Mouse (Mus musculus) forebrain, embryonic 11.5 days (tissue): ENCODE measurements at regions not wholly inside any gene's neighbourhood (a gene's known extent, or its start where the extent isn't known, plus 50 kb on each side); places are given as distances from the start of the nearest gene placed in this dataset.

Experiments
- ATAC-seq: fragments of 200-750 bp; cut with Nextera tagmentation; replicated peaks from 2 replicates; pipeline ENCODE4 v1.8.0; 2017; ENCODE audit warnings: moderate TSS enrichment; ENCODE audit not compliant: low FRiP score
- DNase-seq: peaks from one replicate; pipeline ENCODE4 v3.0.0-alpha.2; 2017; ENCODE audit warnings: low spot score
- H3K27ac ChIP-seq: fragments of 300-500 bp; sonication (generic); 2 replicates; pipeline ENCODE4 v1.5.1; 2014; ENCODE audit warnings: low read depth, low read length
- H3K27me3 ChIP-seq: fragments of 300-500 bp; sonication (generic); 2 replicates; pipeline ENCODE4 v1.6.1; 2014; ENCODE audit warnings: mild to moderate bottlenecking, low read length, mixed read lengths; ENCODE audit not compliant: control insufficient read depth, insufficient read depth
- H3K36me3 ChIP-seq: fragments of 300-500 bp; sonication (generic); 2 replicates; pipeline ENCODE4 v1.6.1; 2014; ENCODE audit warnings: mild to moderate bottlenecking, low read length, moderate library complexity, mixed read lengths; ENCODE audit not compliant: control insufficient read depth, insufficient read depth
- H3K4me1 ChIP-seq: fragments of 300-500 bp; sonication (generic); replicated peaks from 2 replicates; pipeline ENCODE4 v1.6.1; 2014; ENCODE audit warnings: low read length, mixed read lengths; ENCODE audit not compliant: control insufficient read depth, insufficient read depth
- H3K4me2 ChIP-seq: fragments of 300-500 bp; sonication (generic); 2 replicates; pipeline ENCODE4 v1.6.1; 2014; ENCODE audit warnings: low read depth, mild to moderate bottlenecking, low read length, moderate library complexity, mixed read lengths; ENCODE audit not compliant: severe bottlenecking
- H3K4me3 ChIP-seq: fragments of 300-500 bp; sonication (generic); 2 replicates; pipeline ENCODE4 v1.5.1; 2014; ENCODE audit warnings: low read depth, low read length
- H3K9ac ChIP-seq: fragments of 300-500 bp; sonication (generic); 2 replicates; pipeline ENCODE4 v1.6.1; 2014; ENCODE audit warnings: low read length
- H3K9me3 ChIP-seq: fragments of 300-500 bp; sonication (generic); 2 replicates; pipeline ENCODE4 v1.6.1; 2016; ENCODE audit warnings: low read length, mixed read lengths; ENCODE audit not compliant: control insufficient read depth
- WGBS: fragments of 180-500 bp; shearing (Covaris S2); extraction: QIAGEN DNeasy Blood & Tissue Kit; methylation state at CpG from one replicate; pipeline ENCODE4 v1.1.7; 2014; 5-methylcytosine and 5-hydroxymethylcytosine counted together

DNA sequence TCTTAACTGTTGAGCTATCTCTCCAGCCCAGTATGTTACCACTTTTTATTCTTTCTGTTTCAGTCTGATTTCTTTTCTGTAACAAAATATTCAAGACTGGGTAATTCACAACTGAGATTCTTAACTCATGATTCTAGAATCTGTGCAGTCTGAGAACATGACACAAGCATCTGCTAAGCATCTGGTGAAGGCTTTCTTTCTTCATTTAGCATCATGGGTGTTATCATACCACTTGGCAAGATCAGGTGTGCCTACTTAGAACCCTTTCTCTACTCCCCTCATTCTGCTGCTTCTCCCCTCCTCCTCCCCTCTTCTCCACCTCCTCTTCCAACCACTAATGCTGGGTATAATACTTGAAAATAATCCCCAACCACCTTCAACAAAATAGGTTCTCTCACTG is 62.1 kb upstream of the Pfn2 start:
- H3K4me3 ChIP-seq: no peak overlapping the region
- ATAC-seq: no peak

DNA sequence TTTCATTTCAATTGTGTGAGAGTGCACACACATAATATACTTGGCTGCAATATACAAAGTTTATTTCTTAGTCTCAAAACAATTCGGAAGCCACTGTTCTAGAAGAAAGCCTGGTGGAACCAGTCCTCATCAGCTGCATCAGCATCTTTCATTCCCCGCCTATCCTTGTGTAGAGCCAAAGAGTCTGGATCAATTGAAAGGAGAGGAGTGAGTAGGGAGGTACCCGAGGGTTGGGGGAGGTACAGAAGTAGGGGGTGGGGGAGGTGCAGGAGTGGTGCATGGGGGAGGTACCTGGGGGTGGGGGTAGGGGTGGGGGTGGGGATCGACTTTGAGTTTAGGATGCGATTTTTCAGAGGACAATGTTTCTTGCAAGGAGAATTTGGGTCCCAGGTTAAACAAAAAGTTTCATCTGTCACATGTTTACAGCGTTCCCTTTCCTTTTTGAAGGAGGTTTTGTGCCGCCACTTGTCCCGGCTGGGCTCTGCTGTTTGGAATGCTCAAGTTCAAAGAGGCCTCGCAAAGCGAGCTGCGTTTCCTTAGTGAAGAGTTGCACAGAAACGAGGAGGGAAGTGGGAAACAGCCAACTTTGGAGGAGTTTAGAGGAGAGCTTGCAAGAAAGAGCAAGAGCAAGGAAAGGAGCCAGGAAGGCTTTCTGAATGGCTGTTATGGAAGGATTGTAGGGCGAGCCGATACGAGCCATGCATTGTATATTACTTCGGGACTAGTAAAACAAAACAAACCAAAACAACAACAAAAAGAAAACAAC is 64.1 kb upstream of the Pfn2 start:
- no peak overlapping the region for H3K4me2 ChIP-seq
- H3K9ac ChIP-seq: no peak overlapping the region
- 33% methylated on average over 16 of the region's 16 CpGs for whole genome bisulfite sequencing
- H3K36me3 ChIP-seq: no peaks in the 10 kb centered on the region
- no peak overlapping the region for H3K27ac ChIP-seq
- no peaks in the 10 kb centered on the region for H3K27me3 ChIP-seq
- no peaks in the 10 kb centered on the region for H3K9me3 ChIP-seq
- DNase-seq (no peak), ATAC-seq (peak; percentile 72)
- no peaks in the 10 kb centered on the region for H3K4me1 ChIP-seq
- no peak overlapping the region for H3K4me3 ChIP-seq

More for the DNA sequence above, 62.1 kb upstream of the Pfn2 start:
- Histone ChIP-seq H3K9me3 (no peaks in the 10 kb centered on the region), H3K36me3 (no peaks in the 10 kb centered on the region), H3K27me3 (no peaks in the 10 kb centered on the region), H3K4me2 (no peak overlapping the region), H3K4me1 (no peaks in the 10 kb centered on the region), H3K9ac (no peak overlapping the region), H3K27ac (no peak overlapping the region)
- no peak for DNase-seq

DNA sequence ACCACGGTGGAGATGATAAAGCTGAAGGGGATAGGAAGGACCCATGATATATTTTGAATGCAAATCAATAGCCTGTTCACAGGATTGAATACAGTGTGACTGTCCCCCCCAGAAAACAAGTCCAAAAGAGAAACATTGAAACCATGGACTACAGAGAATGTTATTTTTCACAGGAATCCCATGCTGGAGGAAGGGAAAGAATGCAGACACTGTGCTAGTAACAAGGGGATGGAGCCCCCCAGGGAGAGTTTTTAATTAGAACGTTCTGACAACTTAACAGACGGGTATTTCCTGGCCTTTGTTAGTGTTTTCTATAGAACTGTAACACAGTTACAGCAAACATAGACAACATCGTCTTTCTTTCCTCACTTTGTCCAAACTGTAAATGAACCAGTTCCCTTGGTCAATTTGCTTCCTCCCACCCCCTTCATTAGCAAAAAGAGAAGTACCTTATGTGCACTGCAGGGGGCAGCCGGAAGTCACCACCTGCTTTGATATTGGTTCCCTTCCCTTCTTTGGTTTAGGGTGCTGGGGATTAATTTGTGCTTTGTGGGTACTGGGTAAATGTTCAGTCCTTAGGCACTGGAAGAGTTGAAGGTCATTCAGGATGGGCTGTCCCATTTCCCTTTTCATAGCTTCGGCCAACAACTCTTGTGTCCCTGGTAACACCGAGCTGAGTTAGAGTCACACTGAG is 64.9 kb upstream of the Pfn2 start:
- WGBS: 53% methylated on average over 7 of the region's 7 CpGs
- DNase-seq (no peak), ATAC-seq (no peak)
- no peaks in the 10 kb centered on the region for H3K4me1 ChIP-seq
- no peak overlapping the region for H3K4me3 ChIP-seq
- H3K9me3 ChIP-seq: no peaks in the 10 kb centered on the region
- H3K9ac ChIP-seq: no peak overlapping the region
- no peak overlapping the region for H3K4me2 ChIP-seq
- H3K27ac ChIP-seq: no peak overlapping the region
- H3K36me3 ChIP-seq: no peaks in the 10 kb centered on the region
- no peaks in the 10 kb centered on the region for H3K27me3 ChIP-seq

DNA sequence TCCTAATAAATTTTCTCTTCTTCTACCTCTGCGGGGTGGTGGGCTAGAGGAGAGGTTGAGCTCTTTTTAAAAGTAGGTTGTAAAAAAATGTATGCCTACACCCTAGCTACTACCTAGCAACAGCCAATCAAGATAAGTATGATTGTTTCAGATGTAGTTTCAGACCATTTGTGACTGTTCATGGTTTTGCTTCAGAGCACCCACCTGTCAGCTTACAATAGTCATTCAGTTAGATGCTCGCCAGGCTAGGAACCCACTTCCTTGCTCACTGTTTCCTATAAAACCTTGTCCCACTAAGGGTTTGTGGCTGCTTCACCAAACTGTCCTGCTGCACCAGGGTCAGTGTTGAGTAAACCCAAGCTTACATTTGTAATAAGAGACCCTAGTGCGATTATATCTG is 66.8 kb upstream of the Pfn2 start:
- WGBS: 90% methylated on average over 3 of the region's 3 CpGs
- Histone ChIP-seq H3K9ac (no peak overlapping the region), H3K27me3 (no peaks in the 10 kb centered on the region), H3K9me3 (no peaks in the 10 kb centered on the region), H3K36me3 (no peaks in the 10 kb centered on the region), H3K4me3 (no peak overlapping the region), H3K27ac (no peak overlapping the region), H3K4me1 (no peaks in the 10 kb centered on the region; the same call in 1 of the 2 replicates), H3K4me2 (no peak overlapping the region)
- DNase-seq: no peak
- no peak for ATAC-seq

- Histone ChIP-seq H3K27ac (no peak overlapping the region), H3K4me1 (no peaks in the 10 kb centered on the region; the same call in 1 of the 2 replicates), H3K9ac (no peak overlapping the region), H3K9me3 (no peaks in the 10 kb centered on the region), H3K4me2 (no peak overlapping the region), H3K4me3 (no peak overlapping the region), H3K36me3 (no peaks in the 10 kb centered on the region), H3K27me3 (no peaks in the 10 kb centered on the region)
- DNase-seq: no peak
- WGBS: 67% methylated on average over 2 of the region's 2 CpGs
- 0 out of 2 replicates have a peak, but pooled peaks have one; percentile 40 for ATAC-seq
Measured at GRCm38 (mm10) chr3:57918913-57919312, 71.0 kb upstream of the Pfn2 start.

DNA sequence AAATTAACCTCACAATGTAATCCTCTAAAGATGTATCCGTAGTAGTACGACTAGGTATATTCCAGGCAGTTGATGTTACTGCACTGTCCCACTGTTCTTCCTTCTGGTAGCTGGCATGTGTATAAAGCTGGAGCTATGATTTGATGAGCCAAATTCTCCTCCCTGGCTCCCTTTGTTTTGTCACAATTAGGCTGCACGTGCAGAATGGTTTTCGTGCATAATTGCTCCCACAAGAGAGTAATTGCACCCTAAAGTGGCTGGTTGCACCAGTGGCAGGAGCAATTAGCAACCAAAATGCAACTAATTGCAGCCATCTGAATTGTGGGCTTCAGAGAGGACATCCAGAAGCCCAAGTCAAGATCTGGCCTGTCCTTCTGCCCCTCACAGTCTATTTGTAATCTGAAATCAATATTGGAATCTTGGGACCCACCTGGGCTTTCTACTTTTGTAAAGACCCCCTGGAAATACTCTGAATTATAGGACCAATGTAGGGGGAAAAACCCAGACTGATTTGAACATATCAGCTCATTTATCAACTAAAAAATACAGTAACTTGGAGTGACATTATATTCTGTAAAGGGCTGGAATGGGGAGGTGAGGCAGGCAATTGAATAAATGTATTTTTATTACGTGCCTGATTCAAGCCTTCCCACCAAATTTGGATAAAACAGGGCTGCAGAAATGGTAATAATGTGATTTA is 71.7 kb upstream of the Pfn2 start:
- Histone ChIP-seq H3K4me2 (no peak overlapping the region), H3K36me3 (no peaks in the 10 kb centered on the region), H3K4me1 (no peaks in the 10 kb centered on the region; the same call in 1 of the 2 replicates), H3K27ac (0 out of 2 replicates have a peak overlapping the region, but pooled peaks have one; percentile 3), H3K4me3 (no peak overlapping the region), H3K27me3 (no peaks in the 10 kb centered on the region), H3K9ac (no peak overlapping the region), H3K9me3 (no peaks in the 10 kb centered on the region)
- peak; percentile 79 for ATAC-seq
- WGBS: 43% methylated on average over 5 of the region's 5 CpGs
- DNase-seq: peak; percentile 58

DNA sequence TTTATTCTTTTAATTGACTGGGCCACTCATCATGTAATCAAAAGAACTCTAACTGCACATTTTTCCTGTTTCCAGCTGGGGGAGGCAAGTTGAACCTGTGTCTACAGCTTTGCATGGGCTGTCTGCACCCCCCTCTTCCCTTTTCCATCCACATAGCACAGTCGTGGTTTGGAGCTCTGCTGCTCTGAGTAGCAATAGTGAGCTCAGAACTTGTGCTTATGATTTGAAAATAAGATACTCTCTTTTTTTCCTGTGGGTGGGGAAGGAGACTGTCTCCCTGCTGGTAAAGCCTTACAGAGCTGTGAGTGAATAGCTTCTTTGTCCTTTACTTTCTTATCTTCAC is 72.2 kb upstream of the Pfn2 start:
- Histone ChIP-seq H3K27ac (no peak overlapping the region), H3K9me3 (no peaks in the 10 kb centered on the region), H3K36me3 (no peaks in the 10 kb centered on the region), H3K9ac (no peak overlapping the region), H3K4me3 (no peak overlapping the region), H3K4me2 (no peak overlapping the region), H3K4me1 (no peaks in the 10 kb centered on the region; the same call in 1 of the 2 replicates), H3K27me3 (no peaks in the 10 kb centered on the region)
- WGBS: 31% methylated on average over 1 of the region's 1 CpGs
- DNase-seq (no peak), ATAC-seq (no peak)

DNA sequence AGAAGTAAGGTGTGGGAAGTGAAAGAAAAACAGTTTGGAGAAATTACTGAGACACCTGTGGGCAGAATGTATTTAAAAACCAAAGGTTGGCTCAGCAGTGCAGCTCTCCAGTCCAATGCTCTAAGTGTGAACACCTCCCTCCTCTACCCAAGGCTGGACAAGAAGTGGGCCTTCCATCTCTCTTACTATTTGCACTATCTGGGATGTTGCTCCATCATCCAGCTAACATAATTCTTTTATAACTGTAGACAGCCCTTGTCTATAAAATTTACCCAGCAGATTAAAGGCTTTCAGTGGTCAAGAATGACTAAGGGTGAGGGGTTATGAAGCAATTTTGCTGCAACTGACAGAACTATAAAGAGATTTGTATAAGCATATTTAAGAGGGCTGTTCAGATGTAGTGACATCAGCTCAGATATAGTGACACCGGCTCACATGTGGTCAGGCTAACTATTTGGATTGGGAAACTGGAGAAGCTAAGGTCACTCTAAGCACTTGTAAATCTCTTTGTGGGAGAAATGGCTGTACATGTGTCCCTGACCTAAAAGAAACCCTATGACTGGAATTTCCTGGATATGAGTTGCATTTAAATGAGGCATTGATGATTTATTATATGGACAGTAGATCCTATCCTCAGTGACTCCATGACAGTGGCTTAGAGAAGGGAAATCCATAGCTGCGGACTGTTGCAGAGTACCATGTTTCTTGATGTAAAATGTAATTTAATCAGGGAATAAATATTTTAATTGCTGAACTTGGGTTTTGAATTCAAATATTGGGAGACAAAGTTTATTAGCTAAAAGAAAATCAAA is 73.4 kb upstream of the Pfn2 start:
- no peaks in the 10 kb centered on the region for H3K9me3 ChIP-seq
- H3K4me1 ChIP-seq: no peaks in the 10 kb centered on the region; the same call in 1 of the 2 replicates
- H3K27ac ChIP-seq: no peak overlapping the region
- ATAC-seq: no peak
- no peak overlapping the region for H3K4me3 ChIP-seq
- WGBS: 96% methylated on average over 2 of the region's 2 CpGs
- H3K36me3 ChIP-seq: no peaks in the 10 kb centered on the region
- DNase-seq: no peak
- H3K27me3 ChIP-seq: no peaks in the 10 kb centered on the region
- no peak overlapping the region for H3K4me2 ChIP-seq
- no peak overlapping the region for H3K9ac ChIP-seq
